Mouse (Mus musculus) c-Kit-positive CD71-positive TER-119-negative erythroid progenitor cells, embryonic 14.5 days (primary cell): Measurements from ENCODE around the gene Ahr.

ENCODE experiments used
- DNase-seq: peaks from one replicate; pipeline ENCODE4 v3.0.0-alpha.2; 2013; ENCODE audit warnings: low read depth

The Ahr gene

DNA sequence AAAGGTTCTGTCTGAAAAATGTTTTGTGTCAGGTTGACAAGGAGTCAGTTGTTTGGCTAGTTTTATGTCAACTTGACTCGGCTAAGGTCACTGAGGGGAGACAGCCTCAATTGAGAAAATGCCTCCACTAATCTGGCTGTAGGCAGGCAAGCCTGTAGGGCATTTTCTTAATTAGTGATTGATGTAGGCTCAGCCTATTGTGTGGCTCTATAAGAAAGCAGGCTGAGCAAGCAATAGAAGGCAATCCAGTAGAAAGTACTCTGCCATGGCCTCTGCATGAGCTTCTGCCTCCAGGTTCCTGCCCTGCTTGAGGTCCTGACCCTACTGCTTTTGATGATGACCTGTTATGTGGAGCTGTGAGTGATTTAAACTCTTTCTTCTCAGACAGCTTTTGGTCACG is 33.4 kb downstream of the Ahr start:
- DNase-seq: no peak

DNA sequence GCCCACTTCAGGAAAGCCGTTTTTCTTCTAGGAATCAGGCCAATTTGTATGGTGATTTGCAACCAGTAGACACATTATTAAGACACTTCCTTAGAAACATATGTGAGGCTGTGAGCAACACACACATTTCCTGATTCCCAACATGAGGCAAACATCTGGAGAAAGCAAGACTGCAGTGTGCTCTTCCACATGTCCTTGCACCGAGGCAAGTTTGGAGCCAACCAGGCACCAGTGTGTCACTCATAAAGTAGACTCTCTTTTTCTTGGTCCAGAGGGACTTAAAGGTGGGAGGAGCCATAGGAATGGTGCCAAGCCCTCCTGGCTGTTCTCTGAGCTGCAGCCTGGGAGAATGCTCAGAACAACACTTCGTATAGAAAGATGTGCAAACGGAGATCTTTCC is 39.6 kb downstream of the Ahr start:
- DNase-seq: no peak

GRCm38 (mm10) chr12:35480764-35481163 is 54.1 kb downstream of the Ahr start:
- DNase-seq: no peak

GRCm38 (mm10) chr12:35478906-35479305 is 55.9 kb downstream of the Ahr start:
- DNase-seq: no peak

- DNase-seq: no peak
Measured at GRCm38 (mm10) chr12:35463457-35463856, 71.4 kb downstream of the Ahr start.

DNA sequence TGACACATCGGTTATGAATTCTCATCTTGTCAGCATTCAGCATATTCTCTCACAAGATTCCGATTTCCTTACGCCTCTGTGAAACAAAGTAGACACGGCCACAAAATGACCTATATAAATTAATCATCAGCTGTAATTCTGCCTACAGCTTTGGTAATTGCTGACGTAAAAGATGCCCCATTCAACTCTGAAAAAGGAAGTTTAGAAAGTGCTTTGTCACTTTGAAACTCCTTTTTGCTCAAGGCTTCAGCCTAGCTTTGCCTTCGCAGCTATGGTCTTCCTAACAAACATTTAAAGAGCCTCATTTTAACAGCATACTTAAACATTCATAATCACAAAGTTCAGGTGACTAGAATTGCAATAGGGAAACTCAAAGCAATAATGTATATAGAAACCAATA is 72.2 kb downstream of the Ahr start:
- DNase-seq: no peak

DNA sequence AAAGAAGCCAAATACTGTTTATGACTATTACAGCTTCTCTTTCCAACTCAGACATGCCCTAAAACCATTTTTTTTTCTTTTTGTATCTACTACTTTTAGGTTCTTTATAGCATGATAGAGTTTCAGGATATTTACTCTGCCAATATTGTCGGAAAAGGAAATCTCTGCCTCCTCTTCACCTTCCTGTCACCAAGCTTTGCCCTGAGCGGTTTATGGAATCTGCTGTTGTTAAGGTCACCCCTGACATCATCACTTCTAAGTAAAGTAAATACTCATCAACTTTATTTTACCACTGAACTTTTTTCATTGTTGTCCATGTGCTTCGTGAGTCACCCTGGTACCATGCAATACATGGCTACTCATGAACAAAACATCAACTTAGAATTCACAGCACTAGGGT is 75.2 kb downstream of the Ahr start:
- no peak for DNase-seq
